Mouse (Mus musculus): Measurements from ENCODE around the gene Cpsf6.

GRCm38 (mm10) chr10:117393891-117394395 is 14.1 kb upstream of the Cpsf6 start:
- TF ChIP-seq CTCF (IDR thresholded peaks at IDR 0.05; ENCODE audit: borderline replicate concordance, insufficient read depth, low read length) (no peak), POLR2A (IDR thresholded peaks at IDR 0.05; ENCODE audit: low read depth, low read length) (no peak)
